Mouse (Mus musculus): ENCODE data around the gene Map4k5. TPM values are rescaled to one million over a fixed set of nuclear protein-coding genes. Genes with fewer than 3 reads are reported as not detected.

Map4k5 gene
- polyA plus RNA-seq, 2 experiments = 34.3 to 50.4 TPM

GRCm38 (mm10) chr12:69789766-69790529 is 103.1 kb downstream of the Map4k5 start:
- Histone ChIP-seq H3K27ac (replicated peaks; ENCODE audit: low read depth, low read length) (no peak overlapping the region), H3K9me3 (ENCODE audit: control insufficient read depth, low read length) (no peaks in the 10 kb centered on the region), H3K9ac (ENCODE audit: low read depth, low read length, severe bottlenecking) (peak overlapping the region; percentile 59), H3K4me2 (replicated peaks; ENCODE audit: low read depth, low read length, severe bottlenecking) (peak overlapping the region; percentile 99), H3K4me3 (replicated peaks; ENCODE audit: low read length) (peak overlapping the region; percentile 51), H3K27me3 (ENCODE audit: control insufficient read depth, insufficient read depth, low read length) (peaks cover 7% of the 10 kb centered on the region), H3K36me3 (ENCODE audit: control insufficient read depth, insufficient read depth, low read length) (no peaks in the 10 kb centered on the region), H3K4me1 (ENCODE audit: control insufficient read depth, insufficient read depth, low read length) (peaks cover 13% of the 10 kb centered on the region)
- TF ChIP-seq POLR2A (IDR thresholded peaks at IDR 0.05; ENCODE audit: borderline replicate concordance, extremely low read depth, insufficient read depth, insufficient read length) = no peak
- 33% methylated on average over 27 of the region's 27 CpGs for WGBS
- DNase-seq (ENCODE audit: low spot score) = no peak
- ATAC-seq (ENCODE audit: low FRiP score, low read depth) = no peak

- H3K9ac ChIP-seq (ENCODE audit: low read depth, low read length, severe bottlenecking) = no peak overlapping the region
- no peak overlapping the region for H3K4me2 ChIP-seq (replicated peaks; ENCODE audit: low read depth, low read length, severe bottlenecking)
- DNase-seq (ENCODE audit: low spot score) = no peak
- no peaks in the 10 kb centered on the region for H3K36me3 ChIP-seq (ENCODE audit: control insufficient read depth, insufficient read depth, low read length)
- no peak overlapping the region for H3K4me3 ChIP-seq (replicated peaks; ENCODE audit: low read length)
- peaks cover 13% of the 10 kb centered on the region for H3K4me1 ChIP-seq (ENCODE audit: control insufficient read depth, insufficient read depth, low read length)
- no peaks in the 10 kb centered on the region for H3K9me3 ChIP-seq (ENCODE audit: control insufficient read depth, low read length)
- ATAC-seq (ENCODE audit: low FRiP score, low read depth) = no peak
- no peak for TF ChIP-seq POLR2A (IDR thresholded peaks at IDR 0.05; ENCODE audit: borderline replicate concordance, extremely low read depth, insufficient read depth, insufficient read length)
- H3K27ac ChIP-seq (replicated peaks; ENCODE audit: low read depth, low read length) = no peak overlapping the region
- peaks cover 7% of the 10 kb centered on the region for H3K27me3 ChIP-seq (ENCODE audit: control insufficient read depth, insufficient read depth, low read length)
- WGBS = 74% methylated on average over 5 of the region's 5 CpGs
Observed at GRCm38 (mm10) chr12:69788380-69788779, 104.6 kb downstream of the Map4k5 start.

- H3K27me3 ChIP-seq (ENCODE audit: control insufficient read depth, insufficient read depth, low read length) = peaks cover under 1% of the 10 kb centered on the region
- H3K9me3 ChIP-seq (ENCODE audit: control insufficient read depth, low read length) = no peaks in the 10 kb centered on the region
- no peak overlapping the region for H3K27ac ChIP-seq (replicated peaks; ENCODE audit: low read depth, low read length)
- H3K4me2 ChIP-seq (replicated peaks; ENCODE audit: low read depth, low read length, severe bottlenecking) = no peak overlapping the region
- DNase-seq (ENCODE audit: low spot score) (no peak), ATAC-seq (ENCODE audit: low FRiP score, low read depth) (no peak)
- TF ChIP-seq POLR2A (IDR thresholded peaks at IDR 0.05; ENCODE audit: borderline replicate concordance, extremely low read depth, insufficient read depth, insufficient read length) = no peak
- H3K9ac ChIP-seq (ENCODE audit: low read depth, low read length, severe bottlenecking) = no peak overlapping the region
- H3K4me3 ChIP-seq (replicated peaks; ENCODE audit: low read length) = no peak overlapping the region
- 84% methylated on average over 9 of the region's 9 CpGs for WGBS
- no peaks in the 10 kb centered on the region for H3K36me3 ChIP-seq (ENCODE audit: control insufficient read depth, insufficient read depth, low read length)
- H3K4me1 ChIP-seq (ENCODE audit: control insufficient read depth, insufficient read depth, low read length) = peaks cover 6% of the 10 kb centered on the region; the same call in 1 of the 2 replicates
Observed at GRCm38 (mm10) chr12:69785471-69785870, 107.5 kb downstream of the Map4k5 start.

- no peak overlapping the region for H3K27ac ChIP-seq (replicated peaks; ENCODE audit: low read depth, low read length)
- H3K4me2 ChIP-seq (replicated peaks; ENCODE audit: low read depth, low read length, severe bottlenecking) = no peak overlapping the region
- H3K27me3 ChIP-seq (ENCODE audit: control insufficient read depth, insufficient read depth, low read length) = no peaks in the 10 kb centered on the region
- H3K4me3 ChIP-seq (replicated peaks; ENCODE audit: low read length) = no peak overlapping the region
- no peak for ATAC-seq (ENCODE audit: low FRiP score, low read depth)
- no peak for TF ChIP-seq POLR2A (IDR thresholded peaks at IDR 0.05; ENCODE audit: borderline replicate concordance, extremely low read depth, insufficient read depth, insufficient read length)
- DNase-seq (ENCODE audit: low spot score) = no peak
- no peaks in the 10 kb centered on the region for H3K4me1 ChIP-seq (ENCODE audit: control insufficient read depth, insufficient read depth, low read length)
- 67% methylated on average over 6 of the region's 6 CpGs for WGBS
- H3K36me3 ChIP-seq (ENCODE audit: control insufficient read depth, insufficient read depth, low read length) = no peaks in the 10 kb centered on the region
- no peaks in the 10 kb centered on the region for H3K9me3 ChIP-seq (ENCODE audit: control insufficient read depth, low read length)
- no peak overlapping the region for H3K9ac ChIP-seq (ENCODE audit: low read depth, low read length, severe bottlenecking)
Observed at GRCm38 (mm10) chr12:69783247-69784025, 109.6 kb downstream of the Map4k5 start.

GRCm38 (mm10) chr12:69781935-69782650 is 110.9 kb downstream of the Map4k5 start:
- no peaks in the 10 kb centered on the region for H3K27me3 ChIP-seq (ENCODE audit: control insufficient read depth, insufficient read depth, low read length)
- no peak overlapping the region for H3K4me3 ChIP-seq (replicated peaks; ENCODE audit: low read length)
- no peak overlapping the region for H3K9ac ChIP-seq (ENCODE audit: low read depth, low read length, severe bottlenecking)
- no peak overlapping the region for H3K27ac ChIP-seq (replicated peaks; ENCODE audit: low read depth, low read length)
- DNase-seq (ENCODE audit: low spot score) (no peak), ATAC-seq (ENCODE audit: low FRiP score, low read depth) (no peak)
- no peak for TF ChIP-seq POLR2A (IDR thresholded peaks at IDR 0.05; ENCODE audit: borderline replicate concordance, extremely low read depth, insufficient read depth, insufficient read length)
- H3K9me3 ChIP-seq (ENCODE audit: control insufficient read depth, low read length) = no peaks in the 10 kb centered on the region
- H3K36me3 ChIP-seq (ENCODE audit: control insufficient read depth, insufficient read depth, low read length) = no peaks in the 10 kb centered on the region
- no peak overlapping the region for H3K4me2 ChIP-seq (replicated peaks; ENCODE audit: low read depth, low read length, severe bottlenecking)
- 0 out of 2 replicates have a peak, but pooled peaks cover 5% of the 10 kb centered on the region for H3K4me1 ChIP-seq (ENCODE audit: control insufficient read depth, insufficient read depth, low read length)
- WGBS = 76% methylated on average over 10 of the region's 10 CpGs
